Mouse (Mus musculus) G1E (cell line): ENCODE results near the gene Nt5c3b. TPM values are rescaled to one million over a fixed set of nuclear protein-coding genes. Genes with fewer than 3 reads are reported as not detected.
A peak's percentile ranks its signal among the peaks of the same experiment; 100 is the strongest.

Experiments
- ATAC-seq: 2 replicates; pipeline ENCODE4 v1.8.0; 2016; ENCODE audit warnings: mild to moderate bottlenecking; ENCODE audit not compliant: insufficient number of reproducible peaks, poor library complexity, low FRiP score, severe bottlenecking; ENCODE audit errors: extremely low read depth
- DNase-seq: peaks from one replicate; pipeline ENCODE4 v3.0.0; 2012; ENCODE audit warnings: low spot score
- H3K27me3 ChIP-seq: 2 replicates; pipeline ENCODE4 v1.6.1; 2012; ENCODE audit warnings: mild to moderate bottlenecking, low read length, inconsistent platforms; ENCODE audit not compliant: insufficient read depth
- H3K36me3 ChIP-seq: replicated peaks from 2 replicates; pipeline ENCODE3; 2012; ENCODE audit warnings: mild to moderate bottlenecking, inconsistent platforms
- H3K4me1 ChIP-seq: 2 replicates; pipeline ENCODE4 v1.6.1; 2012; ENCODE audit warnings: low read depth, low read length, inconsistent platforms, mixed read lengths; ENCODE audit not compliant: insufficient read depth
- H3K4me3 ChIP-seq: 2 replicates; pipeline ENCODE4 v1.5.1; 2012; ENCODE audit warnings: low read depth, mild to moderate bottlenecking, inconsistent platforms, low read length, moderate library complexity, mixed read lengths
- H3K9me3 ChIP-seq: replicated peaks from 2 replicates; pipeline ENCODE4 v1.6.1; 2012; ENCODE audit warnings: inconsistent platforms
- CTCF ChIP-seq: IDR thresholded peaks from 2 replicates; pipeline ENCODE4 v1.5.1; 2012; ENCODE audit warnings: low read depth, low read length, inconsistent platforms, mixed read lengths
- GATA1 ChIP-seq: IDR thresholded peaks from 2 replicates; pipeline ENCODE4 v1.6.1; 2012; ENCODE audit warnings: borderline replicate concordance, low read length, inconsistent platforms, mixed read lengths
- GATA2 ChIP-seq: IDR thresholded peaks from 2 replicates; pipeline ENCODE4 v1.6.1; 2012; ENCODE audit warnings: low read depth, low read length, inconsistent platforms, borderline replicate concordance
- POLR2AphosphoS5 ChIP-seq: IDR thresholded peaks from 2 replicates; pipeline ENCODE4 v1.6.1; 2012; ENCODE audit warnings: low read depth, low read length, inconsistent platforms; ENCODE audit not compliant: insufficient replicate concordance
- TAL1 ChIP-seq: conservative IDR thresholded peaks from 2 replicates; pipeline ENCODE4 v1.6.1; 2012; ENCODE audit warnings: low read depth, low read length, inconsistent platforms, mixed read lengths
- polyA plus RNA-seq: library from polyadenylated mRNA; stranded (reverse); fragments of >175 nt; gene quantifications from 2 replicates; pipeline ENCODE4 v1.2.3, GENCODE M21; 2012
- total RNA-seq, 2 experiments: library from RNA; stranded (forward) in 1 of 2; stranded (reverse) in 1 of 2; fragments of 200-1000 nt in 1 of 2; fragments of >200 nt in 1 of 2; fragmentation: Nextera tagmentation in 1 of 2; gene quantifications; 2 replicates each; pipeline ENCODE4 v1.2.3; 2014 to 2017

Nt5c3b gene
- total and polyA plus RNA-seq, 3 experiments: 13.3 to 41.2 (median 19.1) TPM

DNA sequence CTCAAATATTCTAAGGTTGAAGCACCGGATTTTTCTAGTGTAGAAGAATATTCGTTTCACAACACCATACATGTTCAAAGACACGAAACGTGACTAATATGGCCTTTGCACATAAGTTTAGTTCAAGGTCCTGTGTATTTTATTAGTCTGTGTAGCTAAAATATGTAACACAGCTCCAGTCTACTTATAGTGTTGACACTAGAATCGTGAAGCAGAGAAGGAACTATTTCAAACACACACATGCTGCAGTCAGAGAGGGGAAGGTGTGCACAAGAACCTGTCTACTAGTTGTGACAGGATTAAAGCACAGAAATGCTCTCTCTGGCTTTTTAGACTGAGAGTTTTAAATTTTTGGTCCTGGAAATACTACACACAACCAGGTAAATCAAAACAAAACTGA is 16.1 kb upstream of the Nt5c3b start:
- Histone ChIP-seq H3K27me3 (no peaks in the 10 kb centered on the region), H3K4me3 (no peak overlapping the region), H3K4me1 (peaks cover 5% of the 10 kb centered on the region), H3K9me3 (no peaks in the 10 kb centered on the region), H3K36me3 (peaks cover 62% of the 10 kb centered on the region)
- DNase-seq (no peak), ATAC-seq (no peak)
- no peak for TF ChIP-seq GATA2
- TF ChIP-seq GATA1: no peak
- no peak for TF ChIP-seq TAL1
- TF ChIP-seq CTCF: no peak
- TF ChIP-seq POLR2AphosphoS5: no peak

DNA sequence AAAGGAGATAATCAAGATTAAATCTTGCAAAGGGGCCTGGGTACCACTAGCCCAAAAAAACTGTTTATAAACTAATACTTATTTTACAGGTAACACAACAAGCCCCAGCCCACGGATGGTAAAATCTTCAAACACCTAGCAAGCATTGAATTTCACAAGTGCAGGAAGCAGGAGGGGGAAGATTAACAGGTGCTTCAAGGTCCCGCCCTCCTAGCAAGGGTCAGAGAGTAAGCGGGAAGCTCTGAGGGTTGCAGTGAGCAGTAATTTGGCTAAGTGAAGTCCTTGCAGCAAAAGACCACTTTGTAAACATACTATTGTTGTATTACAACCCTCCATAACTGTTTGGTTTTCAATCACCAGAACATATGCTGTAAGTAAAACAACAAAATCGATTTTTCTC is 15.6 kb upstream of the Nt5c3b start:
- ATAC-seq: no peak
- no peak for DNase-seq
- no peaks in the 10 kb centered on the region for H3K9me3 ChIP-seq
- peaks cover 4% of the 10 kb centered on the region; the same call in 1 of the 2 replicates for H3K4me1 ChIP-seq
- H3K36me3 ChIP-seq: peaks cover 57% of the 10 kb centered on the region
- TF ChIP-seq GATA1 (no peak), GATA2 (no peak), CTCF (no peak), TAL1 (no peak), POLR2AphosphoS5 (no peak)
- no peak overlapping the region for H3K4me3 ChIP-seq
- H3K27me3 ChIP-seq: no peaks in the 10 kb centered on the region

DNA sequence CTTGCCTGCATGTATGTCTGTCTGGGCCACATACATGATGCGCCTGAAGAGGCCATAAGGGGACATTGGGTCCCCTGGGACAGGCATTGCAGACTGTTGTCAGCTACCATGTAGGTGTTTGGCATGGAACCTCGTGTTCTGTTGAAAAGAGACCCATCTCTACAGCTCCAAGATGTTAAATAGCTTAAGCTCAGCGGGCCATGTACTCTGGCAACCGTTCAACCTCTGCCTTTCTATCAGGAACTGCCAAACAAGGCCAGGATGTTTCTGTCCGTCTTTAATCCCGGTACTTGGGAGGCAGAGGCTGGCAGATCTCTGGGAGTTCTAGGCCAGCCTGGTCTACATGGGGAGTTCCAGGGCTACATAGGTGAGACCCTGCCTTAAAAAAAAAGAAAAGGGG is 1.0 kb upstream of the Nt5c3b start:
- Histone ChIP-seq H3K9me3 (no peaks in the 10 kb centered on the region), H3K36me3 (peaks cover 16% of the 10 kb centered on the region), H3K4me3 (no peak overlapping the region), H3K4me1 (peaks cover 18% of the 10 kb centered on the region), H3K27me3 (0 out of 2 replicates have a peak, but pooled peaks cover 3% of the 10 kb centered on the region)
- DNase-seq: no peak
- TF ChIP-seq POLR2AphosphoS5 (no peak), GATA1 (no peak), GATA2 (no peak), TAL1 (no peak), CTCF (no peak)
- no peak for ATAC-seq

DNA sequence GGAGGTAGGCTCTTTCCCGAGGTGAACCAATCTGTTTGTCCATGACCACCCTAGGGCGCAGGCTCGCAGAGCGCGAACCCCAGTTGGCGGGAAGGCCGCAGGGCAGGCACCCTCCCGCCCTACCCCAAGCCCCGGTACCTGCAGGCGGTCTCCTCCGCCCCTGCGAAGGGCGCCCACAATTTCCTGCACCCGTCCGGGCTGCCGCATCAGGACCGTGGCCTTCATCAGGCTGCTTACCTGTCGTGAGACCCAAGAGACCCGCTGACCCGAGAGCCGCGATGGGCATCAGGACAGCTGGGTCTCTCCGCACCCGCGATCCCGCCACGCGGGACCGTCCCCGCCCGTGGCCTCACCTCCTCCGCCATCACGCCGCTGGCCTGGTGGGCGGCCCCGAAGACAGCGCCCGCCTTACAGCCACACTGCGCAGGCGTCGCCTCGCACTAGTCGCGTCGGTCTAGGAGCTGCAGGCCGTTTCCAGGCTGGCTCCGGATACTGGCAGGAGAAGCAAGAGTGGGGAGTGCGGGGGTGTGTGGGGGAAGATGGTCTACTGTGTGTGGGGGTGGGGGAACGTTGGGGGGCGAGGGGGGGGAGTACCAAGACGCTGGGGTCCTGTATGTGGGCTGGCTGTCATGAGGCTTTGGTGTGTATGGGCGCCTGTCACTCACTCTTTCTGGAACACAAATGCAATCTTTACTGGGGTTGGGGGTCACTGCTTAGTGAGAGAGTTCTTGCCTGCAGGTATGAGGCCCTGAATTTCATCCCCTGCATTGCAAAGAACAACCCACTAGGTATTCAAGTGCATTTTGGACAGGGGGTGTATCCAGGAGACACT is 701 bp downstream of the Nt5c3b start:
- TF ChIP-seq GATA1 (no peak), GATA2 (no peak), TAL1 (no peak), POLR2AphosphoS5 (no peak), CTCF (no peak)
- 0 out of 2 replicates have a peak, but pooled peaks have one; percentile 45 for ATAC-seq
- Histone ChIP-seq H3K27me3 (0 out of 2 replicates have a peak, but pooled peaks cover 3% of the 10 kb centered on the region), H3K4me1 (peaks cover 20% of the 10 kb centered on the region), H3K36me3 (peaks cover 33% of the 10 kb centered on the region), H3K9me3 (no peaks in the 10 kb centered on the region), H3K4me3 (peak overlapping the region; percentile 78)
- DNase-seq: peak; percentile 76

DNA sequence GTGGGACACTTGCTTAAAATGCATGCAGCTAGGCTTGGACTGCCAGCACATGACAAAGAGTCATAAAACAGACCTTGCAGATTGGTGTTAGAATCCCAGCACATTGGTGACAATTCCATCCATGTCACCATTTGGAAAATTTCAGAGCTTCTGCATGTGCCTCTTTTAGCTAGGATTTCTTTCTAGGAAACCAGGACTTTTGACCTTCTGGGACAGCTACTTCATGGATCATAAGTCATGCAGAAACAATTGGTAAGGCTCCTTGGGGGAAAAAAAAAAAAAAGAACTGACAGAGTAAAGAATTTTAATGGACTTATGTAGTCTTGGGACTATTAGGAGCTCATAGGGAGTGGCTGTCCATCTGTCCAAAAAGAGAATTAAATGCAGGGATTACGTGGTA is 3.7 kb downstream of the Nt5c3b start:
- DNase-seq: no peak
- H3K36me3 ChIP-seq: peaks cover 55% of the 10 kb centered on the region
- no peak for ATAC-seq

DNA sequence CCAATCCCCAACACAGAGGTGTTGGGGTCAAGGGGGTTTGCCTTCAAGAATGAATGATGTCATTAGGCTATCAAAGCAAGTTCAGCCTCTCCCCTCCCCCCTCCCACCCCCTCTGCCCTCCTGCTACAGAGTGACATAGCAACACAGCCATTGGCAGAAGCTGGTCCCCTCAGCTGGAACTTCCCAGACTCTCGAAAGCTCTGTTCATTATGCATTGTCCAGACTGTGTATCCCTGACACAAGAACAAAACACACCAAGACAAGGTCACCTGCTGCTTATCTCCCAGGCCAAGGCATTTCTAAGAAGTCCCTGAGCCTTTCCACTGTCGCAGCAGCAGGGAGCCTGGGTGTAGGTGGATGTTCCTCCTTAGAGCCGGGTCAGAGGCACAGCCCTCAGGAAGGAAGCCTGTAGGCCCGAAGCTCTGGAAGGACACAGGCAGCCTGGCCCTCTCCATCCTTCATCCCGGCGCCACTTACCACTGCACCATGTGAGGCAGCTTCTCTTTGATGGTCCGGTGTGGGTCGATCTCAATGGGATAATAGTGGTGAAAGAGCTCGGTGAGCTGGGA is 5.8 kb downstream of the Nt5c3b start:
- no peaks in the 10 kb centered on the region for H3K9me3 ChIP-seq
- peaks cover 21% of the 10 kb centered on the region for H3K4me1 ChIP-seq
- H3K4me3 ChIP-seq: no peak overlapping the region
- peaks cover 8% of the 10 kb centered on the region; the same call in 1 of the 2 replicates for H3K27me3 ChIP-seq
- no peak for TF ChIP-seq GATA1
- no peak for TF ChIP-seq GATA2
- no peak for TF ChIP-seq CTCF
- no peak for TF ChIP-seq POLR2AphosphoS5
- TF ChIP-seq TAL1: no peak
- peaks cover 68% of the 10 kb centered on the region for H3K36me3 ChIP-seq
- ATAC-seq: no peak
- no peak for DNase-seq

More for the DNA sequence above, 3.7 kb downstream of the Nt5c3b start:
- Histone ChIP-seq H3K9me3 (no peaks in the 10 kb centered on the region), H3K4me3 (no peak overlapping the region), H3K27me3 (peaks cover 7% of the 10 kb centered on the region; the same call in 1 of the 2 replicates), H3K4me1 (peaks cover 25% of the 10 kb centered on the region)
- TF ChIP-seq POLR2AphosphoS5: no peak
- no peak for TF ChIP-seq TAL1
- no peak for TF ChIP-seq GATA1
- TF ChIP-seq GATA2: no peak
- no peak for TF ChIP-seq CTCF
